Mouse (Mus musculus): ENCODE results near the gene Cars2.
"Not testable (repeated sequence)": the region's sequence is repeated elsewhere in the genome, so short reads cannot be mapped to it uniquely, and the experiment has no call there.

Cars2 gene

DNA sequence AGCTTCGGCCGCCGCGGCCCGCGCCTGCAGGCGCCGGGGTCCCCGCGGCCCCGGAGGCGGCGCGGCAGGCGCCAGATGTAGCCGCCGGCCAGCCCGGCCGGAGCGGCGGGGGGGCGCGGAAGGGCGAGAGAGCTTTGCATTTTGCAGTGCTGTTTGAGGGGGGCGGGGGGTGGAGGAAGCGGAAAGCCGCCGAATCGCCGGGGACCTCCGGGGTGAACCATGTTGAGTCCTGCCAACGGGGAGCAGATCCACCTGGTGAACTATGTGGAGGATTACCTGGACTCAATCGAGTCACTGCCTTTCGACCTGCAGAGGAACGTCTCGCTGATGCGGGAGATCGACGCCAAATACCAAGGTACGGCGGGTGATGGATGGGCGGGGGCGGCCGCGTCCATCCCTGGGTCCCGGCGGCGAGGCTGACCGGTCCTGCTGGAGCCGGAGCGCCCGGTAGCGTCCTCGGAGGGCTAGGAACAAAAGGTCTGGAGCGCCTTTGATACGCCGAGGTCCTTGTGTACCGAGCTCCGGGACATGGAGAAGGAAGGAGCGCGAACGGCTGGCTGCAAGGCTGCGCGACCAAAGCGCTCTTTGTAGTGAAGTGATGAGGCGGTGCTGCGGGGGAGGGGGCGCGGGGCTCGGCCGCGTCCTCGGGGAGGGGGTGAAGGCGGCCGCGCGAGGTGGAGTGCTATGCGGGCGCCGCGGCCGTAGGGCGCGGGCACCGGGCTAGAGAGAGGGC lies 6.3 kb upstream of the Cars2 start:
- DNase-seq (ENCODE audit: extremely low spot score, low read depth, low spot score) = no peak

DNA sequence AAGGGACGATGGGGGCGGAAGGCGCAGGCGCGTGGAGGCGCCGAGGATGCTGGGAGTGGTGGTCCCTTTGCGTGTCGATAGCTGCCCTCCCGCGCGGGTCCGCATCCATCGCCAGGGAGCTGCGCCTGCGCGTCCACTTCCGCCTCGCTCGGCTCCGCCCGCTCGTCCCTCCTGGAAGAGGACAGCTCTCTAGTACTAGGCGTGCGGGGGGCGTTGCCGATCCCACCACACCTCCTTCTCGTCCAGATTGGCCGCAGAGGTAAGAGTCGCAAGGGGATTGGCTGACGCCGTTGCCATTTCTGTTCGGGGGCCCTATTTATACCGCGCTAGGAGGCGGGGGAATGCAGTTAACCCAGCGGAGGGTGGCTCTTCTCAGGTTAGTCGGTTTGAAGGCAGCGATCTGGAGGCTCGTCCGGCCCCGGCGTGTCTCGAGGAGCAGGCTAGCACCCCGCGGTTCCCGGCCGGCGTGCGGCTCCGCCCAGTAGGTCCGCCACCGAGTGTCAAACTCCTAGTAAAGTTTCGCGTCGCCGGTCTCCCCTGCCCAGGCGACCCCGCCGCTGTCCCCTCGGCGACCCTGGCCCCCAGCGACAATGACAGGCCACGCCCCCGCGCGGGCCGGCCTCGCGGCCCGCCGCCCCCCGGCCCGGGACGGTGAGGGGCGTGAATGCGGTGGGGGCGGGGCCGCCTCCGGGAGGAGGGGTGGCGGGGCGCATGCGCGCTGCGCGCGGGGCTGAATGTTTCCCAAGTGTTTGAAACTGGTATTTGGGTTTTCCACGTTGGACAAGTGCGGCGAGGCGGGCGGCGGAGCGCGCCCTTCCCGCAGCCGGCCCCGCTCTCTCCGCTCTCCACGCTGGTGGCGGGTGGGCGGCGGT lies 5.4 kb upstream of the Cars2 start:
- peak; percentile 89 for DNase-seq (ENCODE audit: extremely low spot score, low read depth, low spot score)

DNA sequence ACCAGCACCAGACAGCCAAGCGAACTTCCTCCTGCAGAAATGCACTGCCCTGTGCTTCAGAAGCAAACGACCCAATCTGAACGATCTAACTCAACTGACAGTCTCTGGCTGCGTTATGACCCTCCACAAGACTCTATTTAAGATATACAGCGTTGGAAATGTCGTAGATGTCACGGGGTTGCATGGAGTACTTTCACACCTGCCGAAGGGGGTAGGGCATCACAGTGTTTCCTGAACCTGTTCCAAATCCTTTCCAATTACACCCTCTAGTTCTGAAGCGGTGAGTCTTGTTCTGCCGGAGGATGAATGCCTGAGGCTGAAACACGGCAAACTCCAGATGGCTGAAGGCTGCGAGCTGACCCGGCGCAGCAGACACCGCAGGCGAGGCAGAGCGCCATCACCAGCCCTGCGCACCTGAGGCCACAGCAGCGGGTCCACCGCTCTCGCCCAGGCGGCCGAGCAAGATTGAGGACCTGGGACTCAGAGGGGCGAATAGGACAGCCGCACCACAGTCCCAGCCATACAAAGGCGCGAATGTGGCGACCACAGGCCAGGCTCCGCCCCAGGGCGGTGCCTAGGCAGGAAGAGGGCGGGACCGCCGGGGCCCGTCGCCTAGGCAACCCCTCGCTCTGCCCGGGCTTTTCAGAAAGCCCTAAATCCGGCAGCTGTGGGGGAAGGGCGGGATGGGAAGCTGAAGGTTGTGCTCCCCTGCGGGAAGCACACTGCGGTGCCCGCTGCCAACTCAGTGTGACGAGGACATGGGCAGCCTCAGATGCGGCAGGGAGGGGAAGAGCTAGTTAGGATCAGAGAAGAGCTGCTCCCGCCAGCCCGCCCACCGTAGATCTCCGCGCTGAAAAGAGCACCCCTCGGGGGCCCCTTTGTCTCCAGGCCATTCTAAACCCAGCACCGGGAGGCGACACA lies 4.5 kb upstream of the Cars2 start, which contains the start of gene Ing1:
TSS of gene Ing1 (plus strand) at position 773 of the 921 bp plus-strand sequence.
- peak; percentile 94 for DNase-seq (ENCODE audit: extremely low spot score, low read depth, low spot score)

DNA sequence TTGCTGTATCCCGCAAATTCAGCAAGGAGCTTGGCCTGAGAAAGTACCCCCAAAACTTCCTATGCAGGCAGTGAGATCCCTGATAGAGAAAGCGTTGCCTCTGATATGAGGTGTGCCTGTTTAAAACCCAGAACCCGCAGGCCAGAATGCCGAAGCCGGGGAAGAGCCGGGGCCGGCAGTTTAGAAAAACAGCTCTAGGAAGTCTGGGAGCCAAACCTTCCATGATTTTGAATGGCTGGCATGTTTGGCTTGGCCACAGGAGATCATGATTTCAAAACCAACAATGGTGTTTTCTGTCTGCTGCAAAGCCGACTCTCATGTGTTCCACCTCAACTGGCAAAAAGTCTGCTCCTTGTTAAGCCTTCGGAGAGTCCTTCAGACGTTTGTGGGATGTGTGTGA lies 1.8 kb upstream of the Cars2 start:
- no peak for DNase-seq (ENCODE audit: extremely low spot score, low read depth, low spot score)

DNA sequence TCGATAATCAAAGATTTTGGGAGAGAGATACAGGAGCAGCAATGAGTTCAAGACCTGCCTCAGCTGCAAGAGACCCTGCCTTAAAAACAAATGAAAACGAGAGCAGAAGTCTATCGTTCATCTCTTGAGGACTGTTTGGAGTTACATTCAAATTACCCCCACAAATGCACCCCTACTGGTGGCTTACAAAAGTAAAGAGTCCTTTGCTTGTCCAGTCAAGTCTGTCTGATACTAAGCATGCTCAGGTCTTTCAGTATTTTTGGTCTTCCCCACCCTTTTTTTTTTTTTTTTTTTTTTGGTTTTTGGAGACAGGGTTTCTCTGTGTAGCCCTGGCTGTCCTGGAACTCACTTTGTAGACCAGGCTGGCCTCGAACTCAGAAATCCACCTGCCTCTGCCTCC lies 914 bp upstream of the Cars2 start:
- not testable (repeated sequence) for DNase-seq (ENCODE audit: extremely low spot score, low read depth, low spot score)

DNA sequence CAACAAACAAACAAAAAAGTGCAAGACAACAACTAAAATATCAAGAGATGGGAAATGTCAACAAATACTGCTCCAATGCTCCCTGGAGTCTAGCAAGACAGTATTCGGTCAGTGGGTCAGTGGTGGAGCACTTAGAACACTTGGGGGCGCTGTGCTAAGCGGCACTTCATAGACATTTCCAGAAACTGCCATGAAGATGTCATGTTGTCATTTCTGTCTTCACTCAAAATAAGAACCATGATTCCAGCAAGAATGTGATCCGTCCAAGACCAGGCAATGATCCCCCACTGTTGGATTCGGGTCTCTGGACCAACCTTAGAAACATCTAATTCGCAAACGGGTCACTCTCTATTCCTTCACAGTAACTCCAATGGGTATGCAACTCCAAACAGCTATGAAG lies 877 bp downstream of the Cars2 start:
- no peak for DNase-seq (ENCODE audit: extremely low spot score, low read depth, low spot score)

DNA sequence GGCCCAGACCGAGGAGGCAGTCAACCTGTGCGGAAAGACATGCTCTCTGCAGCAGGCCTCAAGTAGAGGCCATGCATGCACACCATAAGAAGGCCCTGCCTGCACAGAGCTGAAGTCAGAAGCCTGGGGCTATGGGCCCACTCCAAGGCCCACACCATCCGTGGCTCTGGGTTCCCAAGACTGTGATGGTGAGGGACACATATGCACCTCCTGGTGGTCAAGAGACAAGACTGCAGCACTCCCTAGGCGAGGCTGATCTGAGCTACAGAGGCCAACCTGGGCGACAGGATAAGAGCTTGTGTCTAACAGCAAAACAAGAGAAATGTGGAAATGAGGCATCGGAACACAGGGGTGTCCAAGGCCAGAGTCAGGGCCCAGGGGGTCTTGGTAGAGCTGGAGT lies 3.5 kb downstream of the Cars2 start:
- no peak for DNase-seq (ENCODE audit: extremely low spot score, low read depth, low spot score)

DNA sequence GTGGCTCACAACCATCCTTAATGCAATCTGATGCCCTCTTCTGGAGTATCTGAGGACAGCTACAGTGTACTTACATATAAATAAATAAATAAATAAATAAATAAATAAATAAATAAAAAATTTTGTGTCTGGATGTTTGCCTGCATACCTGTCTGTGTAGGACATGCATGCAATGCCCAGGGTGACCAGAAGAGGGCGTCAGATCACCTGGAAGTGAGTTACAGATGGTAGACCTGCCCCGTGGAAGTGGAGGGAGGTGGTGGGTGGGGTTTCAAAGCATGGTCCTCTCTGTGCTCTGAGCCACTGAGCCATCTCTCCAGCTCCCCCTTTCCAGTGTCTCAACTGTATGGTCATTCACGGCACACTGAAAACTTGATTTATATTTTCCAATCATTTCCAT lies 6.2 kb downstream of the Cars2 start:
- no peak for DNase-seq (ENCODE audit: extremely low spot score, low read depth, low spot score)

DNA sequence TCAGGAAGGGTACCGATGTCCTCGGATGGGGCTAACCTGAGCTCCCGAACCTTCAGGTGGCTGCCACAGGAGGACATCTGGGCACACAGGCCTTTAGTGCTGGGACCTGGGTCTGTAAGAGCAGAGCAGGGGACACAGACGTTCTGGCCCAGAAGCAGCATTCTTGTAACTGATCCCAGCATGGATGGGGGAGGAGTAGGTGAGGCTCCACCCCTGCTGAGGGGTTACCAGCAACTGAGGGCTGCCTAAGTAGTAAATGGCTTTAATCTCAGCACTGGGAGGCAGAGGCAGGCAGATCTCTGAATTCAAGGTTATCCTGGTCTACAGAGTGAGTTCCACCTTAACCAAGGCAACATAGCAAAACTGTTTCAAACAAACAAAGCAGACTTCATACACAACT lies 7.7 kb downstream of the Cars2 start:
- no peak for DNase-seq (ENCODE audit: extremely low spot score, low read depth, low spot score)

DNA sequence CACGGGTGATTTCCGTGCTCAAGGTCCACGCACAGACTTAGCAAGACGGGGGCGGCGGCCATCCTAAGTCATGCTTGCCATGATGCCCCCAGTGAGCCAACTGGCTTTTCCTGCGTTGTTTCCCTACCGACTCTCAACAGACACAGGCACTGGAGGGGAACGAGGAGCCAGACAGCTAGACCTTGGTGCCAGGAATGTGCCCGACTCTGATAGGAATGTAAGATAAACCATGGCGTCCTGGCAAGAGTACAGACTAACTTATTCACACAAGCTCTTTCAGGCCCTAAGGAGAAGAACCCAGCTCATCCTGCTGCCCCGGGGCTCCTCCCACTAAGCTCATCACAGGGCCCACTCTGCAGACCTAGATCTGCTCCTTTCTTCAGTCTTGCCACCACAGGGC lies 8.6 kb downstream of the Cars2 start:
- DNase-seq (ENCODE audit: extremely low spot score, low read depth, low spot score) = no peak

DNA sequence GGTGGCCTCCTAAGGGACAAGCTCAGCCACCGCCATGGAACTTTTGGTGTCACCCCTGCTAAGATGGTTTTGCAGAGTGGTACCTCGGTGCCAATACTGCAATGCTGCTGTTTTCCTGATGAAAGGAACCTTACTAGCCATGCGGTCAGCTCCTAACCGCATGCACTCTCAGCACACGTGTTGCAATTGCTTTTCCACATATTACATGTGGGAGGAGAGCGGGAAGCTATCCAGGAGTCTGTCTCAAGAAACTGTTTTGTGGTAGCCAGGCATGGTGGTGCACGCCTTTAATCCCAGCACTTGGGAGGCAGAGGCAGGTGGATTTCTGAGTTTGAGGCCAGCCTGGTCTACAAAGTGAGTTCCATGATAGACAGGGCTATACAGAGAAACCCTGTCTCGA lies 10.4 kb downstream of the Cars2 start:
- no peak for DNase-seq (ENCODE audit: extremely low spot score, low read depth, low spot score)

DNA sequence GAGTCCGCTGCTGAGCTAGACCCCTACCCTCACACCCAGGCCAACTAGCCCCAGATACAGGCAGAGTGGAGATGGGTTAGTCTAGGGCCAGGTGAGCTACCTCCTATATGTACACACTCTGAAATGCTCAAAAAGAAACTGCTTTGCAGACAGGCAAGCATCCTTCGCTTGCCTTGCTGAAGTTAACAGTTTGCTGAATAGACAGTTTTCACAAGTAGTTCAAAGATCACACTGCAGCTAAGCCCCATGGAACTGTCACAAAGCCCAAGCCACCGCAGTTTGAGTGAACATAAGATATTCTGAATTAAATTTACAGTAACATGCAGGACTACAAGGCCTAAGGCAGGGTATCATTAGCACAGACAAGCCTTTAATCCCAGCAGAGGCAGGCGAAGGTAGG lies 11.5 kb downstream of the Cars2 start:
- DNase-seq (ENCODE audit: extremely low spot score, low read depth, low spot score) = no peak

DNA sequence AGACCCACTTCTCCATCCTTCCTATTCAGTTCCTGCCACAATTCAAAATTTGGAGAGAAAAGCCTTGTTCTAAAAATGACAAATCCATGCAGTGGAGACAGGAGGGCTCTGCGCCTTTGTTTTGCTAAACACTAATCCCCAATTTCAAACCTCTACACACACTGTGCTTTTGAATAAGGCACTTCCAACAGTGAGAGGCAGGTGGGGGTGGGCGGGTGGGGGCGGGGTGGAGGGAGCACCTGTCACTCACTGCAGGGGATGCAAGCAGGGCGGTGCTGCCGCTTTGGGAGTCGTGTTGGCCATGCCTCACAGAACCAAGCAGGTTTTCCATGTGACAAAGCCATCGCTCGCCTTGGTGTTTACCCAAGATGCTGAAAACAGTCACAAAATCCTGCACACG lies 16.1 kb downstream of the Cars2 start:
- DNase-seq (ENCODE audit: extremely low spot score, low read depth, low spot score) = no peak

DNA sequence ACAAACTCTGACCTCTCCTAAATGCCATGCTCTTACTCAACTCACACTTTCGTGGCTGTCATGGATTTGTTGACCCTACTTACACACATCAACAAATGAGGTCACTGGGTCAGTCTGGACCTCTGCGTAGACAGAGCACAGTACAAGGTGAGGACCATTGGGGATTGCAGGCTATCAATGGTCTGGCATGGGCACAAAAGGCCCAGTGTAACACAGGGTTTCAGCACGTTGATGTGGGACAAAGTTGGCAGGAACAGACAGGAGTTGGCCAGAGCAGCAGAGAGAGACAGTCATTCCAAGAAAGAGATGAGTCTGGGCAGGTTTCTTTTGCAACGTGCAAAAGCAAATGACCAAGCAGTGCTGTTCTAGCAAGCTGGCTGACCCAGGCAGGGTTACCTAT lies 19.7 kb downstream of the Cars2 start:
- DNase-seq (ENCODE audit: extremely low spot score, low read depth, low spot score) = no peak

DNA sequence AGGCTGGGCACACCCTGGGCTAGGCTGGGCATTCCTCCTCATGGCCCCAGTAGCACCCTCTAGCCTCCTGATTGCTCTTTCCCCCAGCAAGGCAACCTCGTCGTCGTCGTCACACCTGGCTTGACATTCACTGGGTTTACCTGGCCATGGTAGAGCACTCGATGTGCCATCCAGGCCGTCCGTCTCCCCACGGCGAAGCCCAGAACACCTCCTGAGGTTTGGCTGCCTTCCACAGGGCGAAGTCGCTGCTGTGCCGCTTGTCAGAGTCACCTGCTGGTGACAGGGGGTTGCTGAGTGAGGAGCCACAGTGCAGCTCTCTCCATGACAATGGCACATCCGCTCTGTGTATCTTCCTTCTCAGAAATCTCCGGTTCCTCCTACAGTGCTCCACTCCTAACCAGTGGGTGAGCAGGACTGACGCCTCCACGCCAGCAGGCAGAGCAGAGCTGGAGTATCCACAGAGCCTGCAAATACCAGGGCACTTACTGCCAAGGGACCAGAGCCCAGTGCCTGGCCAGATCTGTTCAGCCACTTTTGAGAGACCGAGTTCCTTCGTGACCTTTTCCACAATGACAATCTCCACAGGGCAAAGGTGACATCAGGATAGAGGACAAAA lies 20.3 kb downstream of the Cars2 start:
- no peak for DNase-seq (ENCODE audit: extremely low spot score, low read depth, low spot score)

DNA sequence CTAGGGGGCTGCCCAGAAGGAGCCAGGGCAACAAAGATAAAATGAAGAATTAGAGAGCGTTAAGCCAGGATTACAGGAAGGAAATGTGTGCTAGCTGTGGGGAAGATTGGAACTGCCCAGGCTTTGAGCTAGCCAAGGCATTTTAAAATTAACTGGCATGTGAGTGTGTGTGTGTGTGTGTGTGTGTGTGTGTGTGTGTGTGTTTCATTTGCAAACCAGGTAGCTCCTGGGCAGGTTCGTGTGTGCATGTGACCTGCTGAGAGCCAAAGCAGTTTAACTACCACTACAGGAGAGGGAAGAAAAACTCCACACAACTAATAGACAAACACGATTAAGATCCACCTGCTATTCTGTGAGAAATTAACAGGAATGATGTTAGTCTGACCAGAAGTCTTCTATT lies 27.3 kb downstream of the Cars2 start:
- no peak for DNase-seq (ENCODE audit: extremely low spot score, low read depth, low spot score)

DNA sequence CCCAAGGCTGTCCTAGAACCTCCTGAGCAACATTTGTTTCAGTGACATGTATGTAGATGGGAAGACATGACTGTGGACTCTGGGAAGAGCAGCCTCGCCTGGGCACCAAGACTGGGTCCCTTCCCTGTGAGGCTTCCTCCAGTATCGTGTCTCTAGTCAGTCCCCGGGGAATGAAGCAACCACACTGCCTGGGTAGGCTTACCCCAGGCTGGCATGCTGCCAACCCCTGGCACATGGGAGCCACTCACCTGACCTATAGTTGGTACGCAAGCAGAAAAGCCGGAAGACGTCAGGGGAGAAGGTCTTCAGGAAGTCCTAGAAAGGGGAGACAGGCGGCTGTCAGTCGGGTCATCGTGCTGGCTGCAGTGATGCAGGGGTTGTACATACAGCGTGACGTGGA lies 31.9 kb downstream of the Cars2 start:
- no peak for DNase-seq (ENCODE audit: extremely low spot score, low read depth, low spot score)

DNA sequence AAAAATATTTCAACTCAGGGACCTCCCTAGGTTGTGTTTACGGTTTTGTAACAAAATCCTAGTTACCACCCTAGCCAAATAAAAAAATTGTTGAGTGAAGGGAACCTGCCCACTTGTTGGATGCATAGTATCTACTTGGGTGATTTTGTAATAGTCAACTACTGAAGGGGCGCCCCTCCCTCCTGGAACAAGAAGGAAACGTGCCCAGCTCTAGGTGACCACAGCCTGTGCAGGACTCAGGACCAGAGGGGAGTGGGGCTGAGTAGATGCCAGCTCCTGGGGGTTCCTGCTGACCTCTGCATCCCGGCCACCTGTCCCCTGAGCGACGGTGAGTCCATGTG lies 32.6 kb downstream of the Cars2 start:
- no peak for DNase-seq (ENCODE audit: extremely low spot score, low read depth, low spot score)

DNA sequence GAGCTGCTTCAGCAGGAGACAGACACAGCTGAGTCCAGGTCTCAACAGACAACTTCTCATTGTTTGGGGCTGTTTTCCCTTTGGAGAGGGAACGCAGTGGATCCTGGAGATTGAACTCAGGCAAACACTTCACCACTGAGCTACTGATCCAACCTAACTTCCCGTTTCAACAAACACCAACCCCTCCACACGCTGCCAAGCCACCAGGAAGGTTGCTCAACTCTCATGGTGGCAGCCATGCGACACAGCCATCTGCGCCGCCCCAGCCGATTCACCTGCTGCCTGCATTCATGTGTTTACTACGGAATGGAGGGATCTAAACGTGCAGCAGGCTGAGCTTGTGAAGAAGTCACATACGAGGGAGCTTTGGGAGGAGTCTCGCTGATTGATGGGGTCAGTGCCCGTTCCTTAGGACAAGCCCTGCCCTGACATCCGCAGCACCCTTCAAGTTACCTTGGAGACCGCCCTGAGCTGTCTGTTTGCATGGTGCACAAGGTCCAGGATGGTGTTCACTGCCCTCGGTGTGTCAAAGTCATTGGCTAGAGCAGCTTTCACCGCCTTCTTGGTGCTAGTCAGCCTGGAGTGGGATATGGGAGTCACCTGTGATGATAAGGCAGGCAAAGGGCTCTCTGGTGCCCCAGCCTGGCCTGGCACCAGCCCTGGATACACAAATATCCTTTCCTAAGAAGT lies 33.1 kb downstream of the Cars2 start:
- no peak for DNase-seq (ENCODE audit: extremely low spot score, low read depth, low spot score)

DNA sequence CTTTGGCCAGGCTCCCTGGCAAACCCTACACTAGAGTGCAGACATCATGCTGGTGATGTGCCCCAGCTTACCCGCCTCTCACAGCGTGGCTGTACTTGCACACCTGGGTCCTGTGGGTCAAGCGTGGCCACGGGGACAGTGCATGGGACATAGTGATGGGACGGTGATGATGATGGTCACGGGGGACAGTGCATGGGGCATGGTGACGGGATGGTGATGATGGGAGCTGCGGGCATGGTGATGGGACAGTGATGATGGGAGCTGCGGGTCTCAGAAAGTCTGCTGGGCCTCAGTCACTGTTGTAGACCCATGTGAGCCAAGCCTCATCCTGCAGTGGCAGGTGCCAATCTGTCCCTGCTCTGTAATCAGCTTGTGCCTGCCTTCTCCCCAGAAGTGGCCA lies 34.3 kb downstream of the Cars2 start:
- no peak for DNase-seq (ENCODE audit: extremely low spot score, low read depth, low spot score)
